Mouse (Mus musculus): ENCODE measurements around the gene Ctsa.
"Not testable (repeated sequence)": the region's sequence is repeated elsewhere in the genome, so short reads cannot be mapped to it uniquely, and the experiment has no call there.

GRCm38 (mm10) chr2:164875648-164876047, 43.0 kb downstream of the Ctsa start:
- TF ChIP-seq CTCF, POLR2A (IDR thresholded peaks at IDR 0.05; ENCODE audit: insufficient read depth, low read depth, low read length): not testable (repeated sequence)

All from olfactory bulb, adult 2 months (tissue).